Mouse (Mus musculus): ENCODE data around the gene Sema6b.

The Sema6b gene

GRCm38 (mm10) chr17:56139858-56140595 lies at the start of gene Sema6b:
Sema6b (minus strand) TSS chr17:56140343.
- DNase-seq (ENCODE audit: low spot score): no peak

DNA sequence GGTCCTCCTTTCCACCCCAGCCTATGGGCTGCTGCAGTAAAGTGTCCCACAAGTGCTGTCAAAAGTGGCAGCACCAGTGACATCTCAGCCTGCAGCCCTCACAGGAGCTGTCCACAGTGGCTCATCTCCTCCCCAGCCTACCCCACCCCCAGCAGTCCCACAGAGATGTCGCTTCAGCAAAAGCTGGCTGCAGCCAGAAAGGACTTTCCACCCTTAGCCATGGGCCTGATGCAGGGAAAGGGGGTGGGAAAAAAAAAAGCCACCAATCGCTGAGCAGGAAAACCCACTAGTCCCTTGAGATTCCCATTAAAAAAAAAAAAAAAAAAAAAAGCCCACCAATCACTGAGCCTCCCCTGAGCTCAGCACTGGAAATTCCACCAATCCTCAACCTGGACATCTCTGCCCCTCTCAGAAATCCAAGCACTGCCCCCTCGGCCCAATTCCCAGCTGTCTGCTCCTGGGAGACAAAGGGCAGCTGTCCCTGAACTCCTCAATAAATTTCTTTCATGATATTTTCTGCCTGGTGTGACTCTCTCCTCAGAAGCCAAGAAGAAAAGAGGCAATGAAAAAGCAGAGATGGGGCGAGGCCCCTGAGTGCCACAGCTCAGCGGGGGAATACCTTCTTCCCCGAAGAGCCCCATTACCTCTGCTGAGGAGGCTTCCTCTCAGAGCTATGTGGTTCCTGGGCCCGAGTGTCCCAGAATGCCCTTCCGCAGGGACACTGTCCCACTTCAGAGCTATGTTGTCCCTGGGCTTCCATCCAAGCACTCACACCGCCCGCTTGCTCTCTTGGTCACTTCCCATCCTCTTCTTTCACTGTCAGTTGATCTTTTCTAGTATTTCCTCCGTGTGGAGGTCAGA lies 45.4 kb upstream of the Sema6b start:
- no peak for DNase-seq (ENCODE audit: low spot score)

GRCm38 (mm10) chr17:56183658-56184103 lies 43.5 kb upstream of the Sema6b start, which contains the start of gene Mydgf:
Mydgf (minus strand) TSS chr17:56183920.
- peak; percentile 90 for DNase-seq (ENCODE audit: low spot score)

DNA sequence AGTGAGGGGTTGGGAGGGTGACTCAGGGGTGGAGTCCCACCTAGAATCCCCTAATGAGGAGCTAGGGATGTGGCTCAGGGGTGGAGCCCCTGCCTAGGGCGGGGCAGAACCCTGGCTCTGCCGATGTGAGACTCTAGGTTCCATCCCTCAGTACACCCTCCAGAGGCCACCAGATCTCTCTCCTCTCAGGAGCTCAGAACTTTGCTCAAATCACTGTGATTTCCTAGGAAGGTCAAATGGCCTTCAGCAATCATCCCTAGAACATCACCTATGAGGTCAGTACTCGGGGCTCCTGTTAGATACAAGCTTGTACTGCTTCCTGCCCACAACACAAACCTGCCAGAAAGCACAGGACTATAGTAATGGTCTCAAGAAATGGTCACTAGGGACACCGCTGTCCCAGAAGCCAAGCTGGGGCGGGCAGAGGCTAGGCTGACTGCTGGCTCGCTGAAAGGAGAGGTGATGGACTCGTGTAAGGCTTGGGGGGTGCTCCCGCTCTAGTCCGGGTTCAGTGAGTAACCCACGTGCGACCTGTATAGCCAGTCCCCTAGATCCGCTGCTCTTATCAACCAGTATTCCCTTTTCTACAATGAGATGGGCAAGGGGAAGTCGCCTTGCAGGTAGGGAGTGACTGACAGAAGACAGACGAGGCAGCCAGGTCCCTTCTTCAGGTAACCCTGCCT lies 43.0 kb upstream of the Sema6b start:
- no peak for DNase-seq (ENCODE audit: low spot score)

DNA sequence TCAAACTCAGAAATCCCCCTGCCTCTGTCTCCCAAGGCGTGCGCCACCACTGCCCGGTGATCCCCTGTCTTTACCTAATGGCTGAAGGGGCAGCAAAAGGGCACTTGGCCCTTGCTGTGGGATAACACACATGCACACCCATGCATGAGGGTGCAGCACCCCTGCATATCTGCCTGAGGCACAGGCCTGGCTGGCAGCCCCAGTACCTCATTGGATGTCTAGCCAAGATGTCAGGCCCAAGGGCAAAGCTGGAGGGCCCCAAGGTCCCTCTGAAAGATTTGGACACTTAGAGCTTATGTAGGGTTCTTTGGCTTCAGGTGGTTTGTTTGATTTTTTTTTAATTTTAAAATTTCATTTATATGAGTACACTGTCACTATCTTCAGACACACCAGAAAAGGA lies 35.3 kb upstream of the Sema6b start:
- no peak for DNase-seq (ENCODE audit: low spot score)

GRCm38 (mm10) chr17:56173401-56174046 lies 33.4 kb upstream of the Sema6b start:
- no peak for DNase-seq (ENCODE audit: low spot score)

GRCm38 (mm10) chr17:56171881-56172280 lies 31.7 kb upstream of the Sema6b start:
- no peak for DNase-seq (ENCODE audit: low spot score)

- DNase-seq (ENCODE audit: low spot score): no peak
Measured at GRCm38 (mm10) chr17:56171456-56171855, 31.3 kb upstream of the Sema6b start.

- no peak for DNase-seq (ENCODE audit: low spot score)
Measured at GRCm38 (mm10) chr17:56170636-56171035, 30.5 kb upstream of the Sema6b start.

DNA sequence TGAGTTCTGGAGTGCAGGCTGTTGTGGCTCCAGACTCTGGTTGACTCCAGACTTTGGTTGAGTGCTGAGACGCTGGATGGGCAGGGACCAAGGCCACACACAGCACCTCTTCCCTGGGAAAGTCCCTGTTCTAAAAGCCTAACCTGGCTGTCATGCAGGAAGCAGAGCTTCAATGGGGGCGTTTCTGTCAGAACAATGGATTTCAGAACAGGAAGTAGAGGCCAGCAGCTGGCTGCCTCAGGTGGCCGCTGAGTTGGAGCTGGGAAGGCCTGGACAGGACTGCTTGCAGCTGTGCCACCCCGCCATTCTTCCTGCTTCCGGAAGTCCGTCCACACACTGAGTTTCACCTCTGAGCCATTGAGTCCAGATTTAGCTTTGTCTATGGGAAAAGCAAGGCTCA lies 29.7 kb upstream of the Sema6b start:
- no peak for DNase-seq (ENCODE audit: low spot score)

GRCm38 (mm10) chr17:56165671-56166070 lies 25.5 kb upstream of the Sema6b start:
- no peak for DNase-seq (ENCODE audit: low spot score)

DNA sequence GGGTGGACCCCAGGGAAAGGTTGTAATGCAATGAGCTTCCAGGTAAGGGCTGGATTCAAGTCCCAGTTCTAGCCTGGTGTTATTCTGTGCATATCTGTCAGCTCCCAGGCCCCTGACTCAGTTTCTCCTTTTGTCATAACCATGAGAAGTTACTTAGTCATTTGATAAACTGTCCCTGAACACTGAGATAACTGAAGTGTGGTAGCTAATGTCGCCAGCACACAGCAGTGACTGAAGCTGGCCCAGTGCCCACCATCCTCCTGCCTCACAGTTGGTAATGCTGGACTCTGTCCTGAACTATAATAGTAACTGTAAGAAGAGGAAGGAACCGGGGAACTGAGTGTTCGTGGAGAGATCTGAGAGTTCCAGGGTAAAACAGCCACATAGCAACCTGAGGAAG lies 24.4 kb upstream of the Sema6b start:
- no peak for DNase-seq (ENCODE audit: low spot score)

DNA sequence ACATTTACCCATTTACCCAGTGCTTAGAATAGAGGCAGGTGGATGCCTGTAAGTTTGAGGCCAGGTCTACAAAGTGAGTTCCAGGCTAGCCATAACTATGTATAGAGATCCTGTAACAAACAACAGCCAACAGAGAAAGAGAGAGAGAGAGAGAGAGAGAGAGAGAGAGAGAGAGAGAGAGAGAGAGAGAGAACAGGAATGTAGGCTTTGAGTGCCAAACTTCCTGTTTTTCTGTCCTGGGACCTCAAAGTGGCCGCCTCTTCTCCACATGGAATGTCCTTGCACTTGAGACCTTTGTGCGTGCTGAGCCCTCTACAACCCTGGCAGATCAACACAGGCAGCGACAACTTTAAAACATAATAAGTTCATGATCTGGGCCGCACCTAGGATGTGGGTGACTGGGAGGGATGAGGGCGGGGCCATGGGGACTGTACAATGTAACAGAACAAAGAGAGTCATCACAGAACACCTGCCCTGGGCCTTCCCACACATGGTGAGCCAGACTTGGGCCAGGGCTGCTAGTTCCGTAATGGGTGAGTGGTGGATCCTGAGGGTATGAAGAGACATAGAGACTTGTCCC lies 23.5 kb upstream of the Sema6b start:
- no peak for DNase-seq (ENCODE audit: low spot score)

DNA sequence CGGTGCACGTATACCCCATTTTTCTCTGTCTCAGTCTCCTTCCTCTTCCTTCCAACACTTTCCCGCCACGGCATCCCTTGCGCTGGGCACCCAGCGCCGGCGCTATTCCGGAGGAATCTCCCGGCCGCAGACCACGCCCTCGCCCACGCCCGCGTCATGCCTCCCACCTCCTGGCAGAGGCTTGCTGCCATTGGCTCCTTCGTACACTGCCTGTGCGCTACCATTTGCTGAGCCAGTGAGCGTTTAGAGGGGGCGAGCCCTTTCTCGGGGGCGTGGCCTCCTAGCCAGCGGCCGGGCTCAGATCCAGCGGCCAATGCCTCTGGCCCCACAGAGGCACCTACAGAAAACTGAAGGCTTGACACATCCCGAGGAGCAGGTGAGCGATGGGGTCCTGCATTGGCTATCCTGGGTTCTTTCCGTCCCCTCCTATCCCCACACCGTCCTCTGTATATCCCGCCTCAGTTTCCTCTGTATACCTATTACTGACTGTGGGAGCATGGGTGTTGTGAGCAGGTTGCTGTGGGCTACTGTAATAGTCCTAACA lies 22.2 kb upstream of the Sema6b start, which contains the start of gene Tnfaip8l1:
Tnfaip8l1 (plus strand) TSS at position 247 of the 544 bp plus-strand sequence.
- DNase-seq (ENCODE audit: low spot score): peak; percentile 85

- no peak for DNase-seq (ENCODE audit: low spot score)
Measured at GRCm38 (mm10) chr17:56159729-56160128, 19.6 kb upstream of the Sema6b start.

GRCm38 (mm10) chr17:56153643-56154042 lies 13.5 kb upstream of the Sema6b start:
- DNase-seq (ENCODE audit: low spot score): no peak

DNA sequence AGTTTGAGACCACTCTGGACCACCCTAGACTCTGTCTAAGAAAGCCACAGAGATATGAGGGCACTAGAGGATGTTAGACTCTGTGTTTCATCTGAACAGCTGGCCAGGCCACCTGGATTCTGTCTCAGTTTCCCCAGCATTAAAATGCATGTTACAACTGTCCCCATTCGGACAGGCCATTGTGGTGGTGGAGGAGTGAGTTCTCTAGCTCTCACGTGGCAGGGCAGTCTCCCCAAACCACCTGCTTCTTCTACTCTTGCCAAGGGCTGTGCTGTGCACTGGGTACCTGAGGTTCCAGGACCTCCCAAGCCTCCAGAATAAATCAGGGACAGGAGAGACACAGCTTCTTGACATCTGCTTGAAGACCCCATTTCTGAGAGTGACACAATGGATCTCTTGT lies 9.8 kb upstream of the Sema6b start:
- no peak for DNase-seq (ENCODE audit: low spot score)

GRCm38 (mm10) chr17:56148790-56149618 lies 8.9 kb upstream of the Sema6b start:
- DNase-seq (ENCODE audit: low spot score): no peak

GRCm38 (mm10) chr17:56148280-56148679 lies 8.1 kb upstream of the Sema6b start:
- DNase-seq (ENCODE audit: low spot score): no peak

- DNase-seq (ENCODE audit: low spot score): no peak
Measured at GRCm38 (mm10) chr17:56147420-56147819, 7.3 kb upstream of the Sema6b start.
